Mouse (Mus musculus) forebrain, embryonic 14.5 days (tissue): ENCODE measurements around the gene Soat1. TPM values are rescaled to one million over a fixed set of nuclear protein-coding genes. Genes with fewer than 3 reads are reported as not detected.
A peak's percentile ranks its signal among the peaks of the same experiment; 100 is the strongest.
"Not testable (repeated sequence)": the region's sequence is repeated elsewhere in the genome, so short reads cannot be mapped to it uniquely, and the experiment has no call there.

ENCODE experiments used
- ATAC-seq: fragments of 200-750 bp; cut with Nextera tagmentation; 2 replicates; pipeline ENCODE4 v1.8.0; 2017; ENCODE audit warnings: mild to moderate bottlenecking, moderate library complexity
- DNase-seq: peaks from one replicate; pipeline ENCODE4 v3.0.0-alpha.2; 2015; ENCODE audit warnings: low spot score
- H3K27ac ChIP-seq: fragments of 300-500 bp; sonication (generic); 2 replicates; pipeline ENCODE4 v1.5.1; 2014; ENCODE audit warnings: low read depth, mild to moderate bottlenecking, control low read depth, low read length, moderate library complexity
- H3K27me3 ChIP-seq: fragments of 300-500 bp; sonication (generic); replicated peaks from 2 replicates; pipeline ENCODE4 v1.6.1; 2014; ENCODE audit warnings: low read length, control low read depth, mixed read lengths; ENCODE audit not compliant: control insufficient read depth, insufficient read depth
- H3K36me3 ChIP-seq: fragments of 300-500 bp; sonication (generic); 2 replicates; pipeline ENCODE4 v1.6.1; 2014; ENCODE audit warnings: low read length, control low read depth; ENCODE audit not compliant: control insufficient read depth, insufficient read depth
- H3K4me1 ChIP-seq: fragments of 300-500 bp; sonication (generic); 2 replicates; pipeline ENCODE4 v1.6.1; 2014; ENCODE audit warnings: antibody characterized with exemption, low read length, control low read depth; ENCODE audit not compliant: control insufficient read depth, insufficient read depth
- H3K4me2 ChIP-seq: fragments of 300-500 bp; sonication (generic); 2 replicates; pipeline ENCODE4 v1.6.1; 2014; ENCODE audit warnings: mild to moderate bottlenecking, control low read depth, low read length
- H3K4me3 ChIP-seq: fragments of 300-500 bp; sonication (generic); 2 replicates; pipeline ENCODE4 v1.5.1; 2014; ENCODE audit warnings: low read depth, low read length, control low read depth
- H3K9ac ChIP-seq: fragments of 300-500 bp; sonication (generic); 2 replicates; pipeline ENCODE4 v1.6.1; 2014; ENCODE audit warnings: mild to moderate bottlenecking, low read length, control low read depth, moderate library complexity
- H3K9me3 ChIP-seq: fragments of 300-500 bp; sonication (generic); replicated peaks from 2 replicates; pipeline ENCODE4 v1.6.1; 2016; ENCODE audit warnings: low read length, control low read depth, mixed read lengths; ENCODE audit not compliant: control insufficient read depth
- WGBS: fragments of 180-500 bp; shearing (Covaris S2); extraction: QIAGEN DNeasy Blood & Tissue Kit; methylation state at CpG from one replicate; pipeline ENCODE4 v1.1.7; 2014; 5-methylcytosine and 5-hydroxymethylcytosine counted together
- polyA plus RNA-seq: library from polyadenylated mRNA; unstranded; fragments of >200 nt; fragmentation: Nextera tagmentation; extraction: Ambion mirVana; gene quantifications from 2 replicates; pipeline ENCODE4 v1.2.1, GENCODE M21; 2014

Soat1 gene
- polyA plus RNA-seq, result 11.9 and 12.6 TPM in 2 replicates

GRCm38 (mm10) chr1:156473961-156474503 is at the start of gene Soat1:
Gene Soat1, minus strand, starts transcription at chr1:156474331.
- Histone ChIP-seq H3K4me3 (peak within 1 kb of the TSS; percentile 80), H3K27ac (no peak within 1 kb of the TSS), H3K36me3 (no peaks in the 10 kb centered on the region), H3K9me3 (no peaks in the 10 kb centered on the region), H3K9ac (peak within 1 kb of the TSS; percentile 73), H3K4me1 (peaks cover 4% of the 10 kb centered on the region; the same call in 1 of the 2 replicates), H3K27me3 (no peaks in the 10 kb centered on the region), H3K4me2 (peak within 1 kb of the TSS; percentile 51)
- DNase-seq (peak; percentile 92), ATAC-seq (peak; percentile 100)
- WGBS, result under 1% methylated on average over 45 of the region's 46 CpGs

DNA sequence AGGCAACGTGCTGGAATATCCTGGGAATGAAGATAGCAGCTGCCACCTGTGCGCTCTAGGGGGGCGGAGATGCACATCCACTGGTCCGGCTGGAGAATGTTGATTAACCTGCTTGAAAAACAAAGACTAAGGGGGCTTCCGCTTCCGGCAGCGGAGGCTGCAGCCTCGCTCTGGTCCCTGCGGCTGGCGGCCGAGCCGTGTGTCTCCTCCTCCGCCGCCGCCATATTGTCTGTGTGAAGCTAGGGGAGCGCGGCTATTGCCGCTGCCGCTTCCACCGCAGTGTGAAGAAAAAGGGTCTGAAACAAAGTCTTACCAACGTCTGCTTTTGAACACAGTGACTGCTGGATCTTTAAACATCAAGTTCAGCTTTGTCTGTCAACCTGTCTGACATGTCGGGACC is 49.7 kb upstream of the Soat1 start, which contains the start of gene Gm10031:
Gm10031 (plus strand) TSS at position 171 of the 400 bp plus-strand sequence.
- H3K4me1 ChIP-seq, H3K36me3 ChIP-seq, H3K27me3 ChIP-seq, H3K4me3 ChIP-seq, H3K27ac ChIP-seq, DNase-seq, H3K9ac ChIP-seq, H3K4me2 ChIP-seq, H3K9me3 ChIP-seq: not testable (repeated sequence)
- WGBS, result 92% methylated on average over 20 of the region's 22 CpGs
- ATAC-seq, result peak; percentile 79; the same call in 1 of the 2 replicates

GRCm38 (mm10) chr1:156521796-156522517 is 47.8 kb upstream of the Soat1 start:
- no peak overlapping the region for H3K9ac ChIP-seq
- H3K27me3 ChIP-seq, result no peaks in the 10 kb centered on the region
- 48% methylated on average over 15 of the region's 15 CpGs for WGBS
- DNase-seq (peak; percentile 20), ATAC-seq (no peak)
- H3K9me3 ChIP-seq, result no peaks in the 10 kb centered on the region
- no peak overlapping the region for H3K4me2 ChIP-seq
- no peaks in the 10 kb centered on the region for H3K4me1 ChIP-seq
- no peaks in the 10 kb centered on the region for H3K36me3 ChIP-seq
- no peak overlapping the region for H3K27ac ChIP-seq
- H3K4me3 ChIP-seq, result no peak overlapping the region

- H3K36me3 ChIP-seq, result no peaks in the 10 kb centered on the region
- H3K9ac ChIP-seq, result no peak overlapping the region
- no peak for DNase-seq
- no peak overlapping the region for H3K27ac ChIP-seq
- no peaks in the 10 kb centered on the region for H3K4me1 ChIP-seq
- H3K4me3 ChIP-seq, result no peak overlapping the region
- no peak for ATAC-seq
- no peaks in the 10 kb centered on the region for H3K9me3 ChIP-seq
- no peaks in the 10 kb centered on the region for H3K27me3 ChIP-seq
- 91% methylated on average over 3 of the region's 3 CpGs for WGBS
- no peak overlapping the region for H3K4me2 ChIP-seq
Measured at GRCm38 (mm10) chr1:156520136-156520780, 46.1 kb upstream of the Soat1 start.

DNA sequence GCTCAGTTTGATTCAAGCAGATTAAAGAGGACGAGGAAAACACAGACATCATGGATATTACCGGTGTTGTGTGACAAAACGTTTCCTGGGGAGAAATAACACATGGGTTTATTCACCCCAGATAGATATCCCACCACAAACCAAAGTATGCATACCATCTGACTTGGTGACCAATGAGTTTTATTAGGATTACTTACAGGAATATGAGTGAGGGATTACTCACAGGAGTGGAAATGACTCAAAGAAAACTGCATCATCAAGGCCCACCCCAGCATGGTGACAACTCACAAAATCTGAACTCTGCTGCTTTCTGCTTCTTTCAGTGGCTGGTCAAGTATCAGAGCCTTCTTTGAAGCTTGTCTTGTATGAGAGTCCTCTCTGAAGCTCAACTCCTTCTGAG is 33.6 kb upstream of the Soat1 start:
- DNase-seq (no peak), ATAC-seq (no peak)
- no peak overlapping the region for H3K4me2 ChIP-seq
- H3K36me3 ChIP-seq, result no peaks in the 10 kb centered on the region
- H3K27me3 ChIP-seq, result no peaks in the 10 kb centered on the region
- H3K27ac ChIP-seq, result no peak overlapping the region
- no peak overlapping the region for H3K4me3 ChIP-seq
- H3K9me3 ChIP-seq, result no peaks in the 10 kb centered on the region
- WGBS, result 85% methylated on average over 3 of the region's 3 CpGs
- no peaks in the 10 kb centered on the region for H3K4me1 ChIP-seq
- no peak overlapping the region for H3K9ac ChIP-seq

DNA sequence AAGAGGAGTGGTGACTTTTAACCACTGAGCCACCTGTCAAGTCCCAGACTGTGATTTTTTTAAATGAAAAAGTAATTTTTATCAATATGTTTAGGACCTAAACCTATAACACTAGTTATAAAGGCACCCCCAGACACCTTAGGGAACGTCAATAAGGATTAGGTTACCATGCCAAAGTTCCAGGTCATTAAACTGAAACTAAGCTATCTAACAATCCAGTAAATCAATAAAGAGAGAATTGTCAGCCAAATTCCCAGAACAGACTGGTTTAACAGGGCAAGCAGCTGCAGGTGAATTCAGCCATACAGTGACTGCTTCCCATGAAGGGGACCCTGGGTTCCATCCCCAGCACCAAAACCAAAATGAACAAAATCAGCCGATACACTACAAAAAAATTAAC is 31.8 kb upstream of the Soat1 start:
- no peak overlapping the region for H3K9ac ChIP-seq
- H3K27ac ChIP-seq, result no peak overlapping the region
- H3K27me3 ChIP-seq, result no peaks in the 10 kb centered on the region
- no peaks in the 10 kb centered on the region for H3K4me1 ChIP-seq
- no peak for DNase-seq
- WGBS, result 74% methylated on average over 2 of the region's 2 CpGs
- no peak overlapping the region for H3K4me2 ChIP-seq
- no peak for ATAC-seq
- no peaks in the 10 kb centered on the region for H3K9me3 ChIP-seq
- H3K4me3 ChIP-seq, result no peak overlapping the region
- H3K36me3 ChIP-seq, result no peaks in the 10 kb centered on the region

DNA sequence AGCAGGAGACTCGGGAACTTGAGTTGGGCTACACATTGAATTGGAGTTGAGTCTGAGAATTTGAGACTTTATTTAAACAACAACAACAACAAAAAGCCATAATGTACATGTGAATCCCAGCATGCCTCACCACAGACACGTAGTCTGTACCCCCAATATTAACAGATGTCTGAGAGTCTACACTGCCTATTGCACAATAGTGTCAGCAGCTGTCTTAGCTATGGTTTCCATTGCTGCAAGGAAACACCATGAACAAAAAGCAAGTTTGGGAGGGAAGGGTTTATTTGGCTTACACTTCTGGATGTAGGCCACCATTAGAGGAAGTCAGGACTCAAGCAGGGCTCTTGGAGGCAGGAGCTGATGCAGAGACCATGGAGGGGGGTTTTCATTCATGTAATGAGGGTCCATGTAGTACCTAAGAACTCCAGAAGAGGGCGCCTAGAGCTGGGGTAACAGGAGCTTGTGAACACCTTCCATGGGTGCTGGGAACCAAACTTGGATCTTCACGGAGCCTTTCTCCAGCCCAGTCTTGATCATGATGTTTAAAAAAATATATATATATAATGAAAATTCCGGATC is 30.9 kb upstream of the Soat1 start:
- Histone ChIP-seq H3K4me1 (no peaks in the 10 kb centered on the region), H3K27me3 (no peaks in the 10 kb centered on the region), H3K27ac (no peak overlapping the region), H3K9ac (no peak overlapping the region), H3K4me3 (no peak overlapping the region), H3K9me3 (no peaks in the 10 kb centered on the region), H3K4me2 (no peak overlapping the region), H3K36me3 (no peaks in the 10 kb centered on the region)
- DNase-seq (no peak), ATAC-seq (no peak)
- 73% methylated on average over 5 of the region's 5 CpGs for WGBS

- DNase-seq (no peak), ATAC-seq (no peak)
- H3K36me3 ChIP-seq, result no peaks in the 10 kb centered on the region
- H3K4me3 ChIP-seq, result no peak overlapping the region
- WGBS, result 84% methylated on average over 5 of the region's 5 CpGs
- H3K4me1 ChIP-seq, result no peaks in the 10 kb centered on the region
- H3K27ac ChIP-seq, result no peak overlapping the region
- H3K4me2 ChIP-seq, result no peak overlapping the region
- no peak overlapping the region for H3K9ac ChIP-seq
- no peaks in the 10 kb centered on the region for H3K9me3 ChIP-seq
- H3K27me3 ChIP-seq, result no peaks in the 10 kb centered on the region
Measured at GRCm38 (mm10) chr1:156496910-156497309, 22.8 kb upstream of the Soat1 start.
